8 mouse cellular contexts compared by ENCODE assay signal in genomic region chr5:121204132-121205089, GRCm38 (mm10). TPM values are rescaled to one million over a fixed set of nuclear protein-coding genes. Genes with fewer than 3 reads are reported as not detected.
DNase-seq lines count a peak whose midpoint lies in the region; ATAC-seq and TF ChIP-seq lines count a peak whose summit lies in the region.

Gene Rpl6 (plus strand): TSS chr5:121204481.

- 1% methylated on average over 51 of the region's 52 CpGs for WGBS in embryonic facial prominence, embryonic 14.5 days
- WGBS in heart, adult 2 months = under 1% methylated on average over 52 of the region's 52 CpGs
- WGBS in kidney, adult 2 months = 2% methylated on average over 52 of the region's 52 CpGs
- WGBS in limb, embryonic 13.5 days = 2% methylated on average over 52 of the region's 52 CpGs
- WGBS in midbrain, embryonic 15.5 days = 2% methylated on average over 52 of the region's 52 CpGs
- under 1% methylated on average over 52 of the region's 52 CpGs for WGBS in spleen, adult 2 months

- peak within 1 kb of the TSS; percentile 97 for H3K9ac ChIP-seq in embryonic facial prominence, embryonic 14.5 days (ENCODE audit: low read depth, low read length)
- peak within 1 kb of the TSS; percentile 95 for H3K9ac ChIP-seq in heart, adult 2 months (ENCODE audit: low read depth, low read length)
- H3K9ac ChIP-seq in limb, embryonic 13.5 days = peak within 1 kb of the TSS; percentile 100
- H3K9ac ChIP-seq in midbrain, embryonic 15.5 days = peak within 1 kb of the TSS; percentile 98

- intact Hi-C loops in heart, adult 2 months (cut with DNase I) = loop anchor here (2.0 kb wide), 1 partner anchor 14 kb away; the partner anchor contains the start of gene Ptpn11

- TF ChIP-seq EP300 in heart, adult 2 months (IDR thresholded peaks at IDR 0.05; ENCODE audit: insufficient read depth, low read depth, low read length) = peak; percentile 63

- no peaks in the 10 kb centered on the region for H3K79me2 ChIP-seq in heart, adult 2 months (replicated peaks; ENCODE audit: control insufficient read depth, insufficient read depth, low read length)

- peak within 1 kb of the TSS; percentile 70 for H3K4me3 ChIP-seq in embryonic facial prominence, embryonic 14.5 days (ENCODE audit: low read depth, low read length)
- peak within 1 kb of the TSS; percentile 63 for H3K4me3 ChIP-seq in heart, adult 2 months
- H3K4me3 ChIP-seq in kidney, adult 2 months (ENCODE audit: insufficient read depth, low read depth, low read length) = peak within 1 kb of the TSS; percentile 94
- peak within 1 kb of the TSS; percentile 98 for H3K4me3 ChIP-seq in limb, embryonic 13.5 days
- peak within 1 kb of the TSS; percentile 92 for H3K4me3 ChIP-seq in midbrain, embryonic 15.5 days
- H3K4me3 ChIP-seq in spleen, adult 2 months (ENCODE audit: extremely low read depth, insufficient read depth, insufficient read length) = peak within 1 kb of the TSS; percentile 87

- H3K4me1 ChIP-seq in embryonic facial prominence, embryonic 14.5 days (ENCODE audit: control insufficient read depth, insufficient read depth, low read length) = peaks cover 4% of the 10 kb centered on the region; the same call in 1 of the 2 replicates
- H3K4me1 ChIP-seq in heart, adult 2 months (ENCODE audit: control insufficient read depth, insufficient read depth, low read length) = peaks cover 3% of the 10 kb centered on the region
- peaks cover 4% of the 10 kb centered on the region; the same call in 1 of the 2 replicates for H3K4me1 ChIP-seq in kidney, adult 2 months (ENCODE audit: control insufficient read depth, insufficient read depth, low read length)
- peaks cover 27% of the 10 kb centered on the region for H3K4me1 ChIP-seq in limb, embryonic 13.5 days
- H3K4me1 ChIP-seq in midbrain, embryonic 15.5 days = peaks cover 26% of the 10 kb centered on the region
- peaks cover 6% of the 10 kb centered on the region; the same call in 1 of the 2 replicates for H3K4me1 ChIP-seq in spleen, adult 2 months (ENCODE audit: control insufficient read depth, insufficient read depth, insufficient read length)

- ATAC-seq in embryonic facial prominence, embryonic 14.5 days (ENCODE audit: low read depth) = peak; percentile 95
- peak; percentile 91 for ATAC-seq in limb, embryonic 13.5 days (ENCODE audit: low FRiP score, low read depth)
- peak; percentile 93 for ATAC-seq in midbrain, embryonic 15.5 days (replicated peaks)

- TF ChIP-seq POLR2A in heart, adult 2 months (IDR thresholded peaks at IDR 0.05; ENCODE audit: insufficient read depth, low read depth, low read length) = peak; percentile 97
- TF ChIP-seq POLR2A in kidney, adult 2 months (IDR thresholded peaks at IDR 0.05; ENCODE audit: low read depth, low read length) = peak; percentile 44
- peak; percentile 63 for TF ChIP-seq POLR2A in spleen, adult 2 months (IDR thresholded peaks at IDR 0.05; ENCODE audit: low read depth, low read length)

- H3K27me3 ChIP-seq in embryonic facial prominence, embryonic 14.5 days (replicated peaks; ENCODE audit: control insufficient read depth, insufficient read depth, low read length) = no peaks in the 10 kb centered on the region
- no peaks in the 10 kb centered on the region for H3K27me3 ChIP-seq in heart, adult 2 months (ENCODE audit: control insufficient read depth, insufficient read depth, low read length)
- H3K27me3 ChIP-seq in kidney, adult 2 months (replicated peaks; ENCODE audit: control insufficient read depth, insufficient read depth, low read length) = no peaks in the 10 kb centered on the region
- no peaks in the 10 kb centered on the region for H3K27me3 ChIP-seq in limb, embryonic 13.5 days
- no peaks in the 10 kb centered on the region for H3K27me3 ChIP-seq in midbrain, embryonic 15.5 days (replicated peaks)
- H3K27me3 ChIP-seq in spleen, adult 2 months (ENCODE audit: control insufficient read depth, insufficient read depth, low read length) = no peaks in the 10 kb centered on the region

- peak; percentile 95 for DNase-seq in 416B (ENCODE audit: low read depth)
- DNase-seq in adrenal gland, postnatal 4 days (ENCODE audit: low spot score in 2 of 2) = peak in 1 of 2 experiments; percentile 70
- peak; percentile 97 for DNase-seq in embryonic facial prominence, embryonic 14.5 days (ENCODE audit: low spot score)
- peak; percentile 81 to 83 for DNase-seq in heart, adult 2 months
- DNase-seq in kidney, adult 2 months = peak; percentile 93
- DNase-seq in spleen, adult 2 months (ENCODE audit: low read depth in 1 of 2, low spot score in 2 of 2) = peak; percentile 71 to 82

- H3K36me3 ChIP-seq in embryonic facial prominence, embryonic 14.5 days (ENCODE audit: control insufficient read depth, insufficient read depth, low read length) = peaks cover 40% of the 10 kb centered on the region
- H3K36me3 ChIP-seq in heart, adult 2 months (ENCODE audit: control insufficient read depth, insufficient read depth, low read length) = peaks cover 7% of the 10 kb centered on the region
- H3K36me3 ChIP-seq in kidney, adult 2 months (ENCODE audit: control insufficient read depth, insufficient read depth, low read length) = peaks cover 13% of the 10 kb centered on the region
- peaks cover 40% of the 10 kb centered on the region for H3K36me3 ChIP-seq in limb, embryonic 13.5 days
- H3K36me3 ChIP-seq in midbrain, embryonic 15.5 days (replicated peaks) = peaks cover 35% of the 10 kb centered on the region
- peaks cover 25% of the 10 kb centered on the region for H3K36me3 ChIP-seq in spleen, adult 2 months (ENCODE audit: control insufficient read depth, insufficient read depth, low read length)

- no peak for TF ChIP-seq CTCF in heart, adult 2 months (IDR thresholded peaks at IDR 0.05)
- no peak for TF ChIP-seq CTCF in kidney, adult 2 months (conservative IDR thresholded peaks at IDR 0.05; ENCODE audit: insufficient read depth, insufficient read length, low read depth, low read length)
- TF ChIP-seq CTCF in spleen, adult 2 months (IDR thresholded peaks at IDR 0.05; ENCODE audit: extremely low read depth, insufficient read depth, insufficient read length, insufficient replicate concordance) = no peak

- H3K9me3 ChIP-seq in embryonic facial prominence, embryonic 14.5 days (ENCODE audit: control insufficient read depth, low read length) = no peaks in the 10 kb centered on the region
- H3K9me3 ChIP-seq in limb, embryonic 13.5 days = no peaks in the 10 kb centered on the region
- H3K9me3 ChIP-seq in midbrain, embryonic 15.5 days = no peaks in the 10 kb centered on the region

- peak within 1 kb of the TSS; percentile 77 for H3K27ac ChIP-seq in embryonic facial prominence, embryonic 14.5 days (replicated peaks; ENCODE audit: low read depth, low read length)
- H3K27ac ChIP-seq in heart, adult 2 months = peak within 1 kb of the TSS; percentile 67
- peak within 1 kb of the TSS; percentile 37 for H3K27ac ChIP-seq in kidney, adult 2 months (ENCODE audit: insufficient read depth, low read depth, low read length)
- H3K27ac ChIP-seq in limb, embryonic 13.5 days = peak within 1 kb of the TSS; percentile 78
- H3K27ac ChIP-seq in midbrain, embryonic 15.5 days = peak within 1 kb of the TSS; percentile 77
- H3K27ac ChIP-seq in spleen, adult 2 months (ENCODE audit: insufficient read depth, low read length) = peak within 1 kb of the TSS; percentile 71

- peak within 1 kb of the TSS; percentile 74 for H3K4me2 ChIP-seq in embryonic facial prominence, embryonic 14.5 days (ENCODE audit: low read depth, low read length)
- H3K4me2 ChIP-seq in limb, embryonic 13.5 days (replicated peaks) = peak within 1 kb of the TSS; percentile 73
- H3K4me2 ChIP-seq in midbrain, embryonic 15.5 days = peak within 1 kb of the TSS; percentile 67

RNA-seq across cellular contexts. Expression of gene Rpl6, which starts in this region (rescaled TPM):
- 1,000 to 10,000 TPM; 1,172 to 1,181 TPM for total RNA-seq in adrenal gland, postnatal 4 days (2021)
- 685 and 696 TPM in 2 replicates for polyA plus RNA-seq in embryonic facial prominence, embryonic 14.5 days (2014; fragmentation: Nextera tagmentation; extraction: Ambion mirVana)
- total RNA-seq in heart, adult 2 months (2021) = 100 to 1,000 TPM; 482 to 571 TPM
- polyA plus RNA-seq in heart, adult 2 months (2012; rRNA removed) = 168 and 230 TPM in 2 replicates
- 253 and 281 TPM in 2 replicates for polyA plus RNA-seq in kidney, adult 2 months (2012; rRNA removed)
- polyA plus RNA-seq in limb, embryonic 13.5 days (2015; fragmentation: Nextera tagmentation; extraction: Ambion mirVana) = 616 and 635 TPM in 2 replicates
- polyA plus RNA-seq in midbrain, embryonic 15.5 days (2015; fragmentation: Nextera tagmentation; extraction: Ambion mirVana) = 336 and 343 TPM in 2 replicates
- polyA plus RNA-seq in spleen, adult 2 months (2012; rRNA removed) = 281 and 293 TPM in 2 replicates

Comparison
In these comparisons a context has a peak if more than half of its experiments do, and no peak if none do; other contexts are left out.
1. POLR2A ChIP-seq: peak in every context shown above with its lines; median percentile 97 in heart, adult 2 months; 63 in spleen, adult 2 months; 44 in kidney, adult 2 months.